ENCODE assay signal across 8 mouse cellular contexts in genomic region chr2:155517455-155518423, GRCm38 (mm10). TPM values are rescaled to one million over a fixed set of nuclear protein-coding genes. Genes with fewer than 3 reads are reported as not detected.
DNase-seq lines count a peak whose midpoint lies in the region; ATAC-seq and TF ChIP-seq lines count a peak whose summit lies in the region.

Gene Acss2, plus strand, starts transcription at chr2:155517948.
Gene Ggt7, minus strand, starts transcription at chr2:155518237.

- peak; percentile 62; the same call in 1 of the 2 replicates for TF ChIP-seq POLR2A in CH12.LX (IDR thresholded peaks at IDR 0.05; ENCODE audit: low read depth, low read length)

- in situ Hi-C loops in CH12.LX (cut with MboI; ENCODE audit: low pct_ligation_motif_present, low pct_unique_long_range_greater_than_20kb, low sequenced_read_pairs): loop anchor here (5.0 to 25.0 kb wide), 3 partner anchors 75 to 245 kb away; partner anchors contain the start of genes Gss and Procr

- no peaks in the 10 kb centered on the region for H3K36me3 ChIP-seq in CH12.LX (replicated peaks in 1 of 2; ENCODE audit: control insufficient read depth in 1 of 2, insufficient read depth in 1 of 2, low read length in 1 of 2)
- no peaks in the 10 kb centered on the region for H3K36me3 ChIP-seq in forebrain, embryonic 11.5 days (ENCODE audit: control insufficient read depth, insufficient read depth, low read length)
- no peaks in the 10 kb centered on the region for H3K36me3 ChIP-seq in heart, embryonic 16.5 days (ENCODE audit: control insufficient read depth, insufficient read depth)
- H3K36me3 ChIP-seq in liver, embryonic 15.5 days (replicated peaks): peaks cover 5% of the 10 kb centered on the region; the same call in 1 of the 2 replicates
- no peaks in the 10 kb centered on the region for H3K36me3 ChIP-seq in neural tube, embryonic 12.5 days

- TF ChIP-seq RAD21 in CH12.LX (IDR thresholded peaks at IDR 0.05; ENCODE audit: low read depth, low read length): peak; percentile 42

- peak within 1 kb of the TSS; percentile 59 to 87 (median 79) for H3K4me3 ChIP-seq in CH12.LX (replicated peaks in 1 of 3; ENCODE audit: low read depth in 2 of 3, low read length in 2 of 3, poor library complexity in 1 of 3)
- peak within 1 kb of the TSS; percentile 56 for H3K4me3 ChIP-seq in forebrain, embryonic 11.5 days (ENCODE audit: low read depth, low read length)
- H3K4me3 ChIP-seq in heart, embryonic 16.5 days (ENCODE audit: low read length): peak within 1 kb of the TSS; percentile 78
- peak within 1 kb of the TSS; percentile 79 for H3K4me3 ChIP-seq in liver, embryonic 15.5 days (replicated peaks)
- H3K4me3 ChIP-seq in neural tube, embryonic 12.5 days: peak within 1 kb of the TSS; percentile 50

- H3K4me2 ChIP-seq in CH12.LX (ENCODE audit: insufficient read depth, low read depth, poor library complexity, severe bottlenecking): peak within 1 kb of the TSS; percentile 97
- H3K4me2 ChIP-seq in forebrain, embryonic 11.5 days (ENCODE audit: low read depth, low read length, severe bottlenecking): peak within 1 kb of the TSS; percentile 79
- peak within 1 kb of the TSS; percentile 93 for H3K4me2 ChIP-seq in heart, embryonic 16.5 days (ENCODE audit: low read depth, low read length)
- peak within 1 kb of the TSS; percentile 81 for H3K4me2 ChIP-seq in liver, embryonic 15.5 days
- H3K4me2 ChIP-seq in neural tube, embryonic 12.5 days (replicated peaks): peak within 1 kb of the TSS; percentile 81

- peak; percentile 99 for DNase-seq in CH12.LX (ENCODE audit: extremely low read depth)
- peak; percentile 99 for DNase-seq in c-Kit-positive CD71-positive TER-119-negative erythroid progenitor cells, embryonic 14.5 days (ENCODE audit: low read depth)
- peak; percentile 98 for DNase-seq in forebrain, embryonic 11.5 days (ENCODE audit: low spot score)
- DNase-seq in kidney, postnatal 36 days: peak; percentile 100
- peak; percentile 98 for DNase-seq in telencephalon, adult 2 months (ENCODE audit: low read depth, low spot score)

- dilution Hi-C loops in CH12.LX (cut with MboI; ENCODE audit: extremely low pct_ligation_motif_present, extremely low pct_unique_long_range_greater_than_20kb, low sequenced_read_pairs): no loop called here

- peaks cover 5 to 21% of the 10 kb centered on the region in 2 experiments; a peak in 3 of 4 replicates for H3K4me1 ChIP-seq in CH12.LX (ENCODE audit: control insufficient read depth in 1 of 2, insufficient read depth in 2 of 2)
- peaks cover 2% of the 10 kb centered on the region; the same call in 1 of the 2 replicates for H3K4me1 ChIP-seq in forebrain, embryonic 11.5 days (replicated peaks; ENCODE audit: control insufficient read depth, insufficient read depth, low read length)
- H3K4me1 ChIP-seq in heart, embryonic 16.5 days (ENCODE audit: control insufficient read depth, insufficient read depth, low read length): peaks cover 10% of the 10 kb centered on the region
- H3K4me1 ChIP-seq in liver, embryonic 15.5 days (replicated peaks): peaks cover 28% of the 10 kb centered on the region
- peaks cover 24% of the 10 kb centered on the region for H3K4me1 ChIP-seq in neural tube, embryonic 12.5 days

- no peaks in the 10 kb centered on the region for H3K9me3 ChIP-seq in CH12.LX (replicated peaks; ENCODE audit: low read length)
- H3K9me3 ChIP-seq in forebrain, embryonic 11.5 days (ENCODE audit: control insufficient read depth, low read length): no peaks in the 10 kb centered on the region
- no peaks in the 10 kb centered on the region for H3K9me3 ChIP-seq in heart, embryonic 16.5 days (replicated peaks; ENCODE audit: control insufficient read depth, low read length)
- H3K9me3 ChIP-seq in liver, embryonic 15.5 days (replicated peaks): no peaks in the 10 kb centered on the region
- H3K9me3 ChIP-seq in neural tube, embryonic 12.5 days: no peaks in the 10 kb centered on the region

- peaks cover 38% of the 10 kb centered on the region for H3K27me3 ChIP-seq in CH12.LX (replicated peaks)
- no peaks in the 10 kb centered on the region; the same call in 1 of the 2 replicates for H3K27me3 ChIP-seq in forebrain, embryonic 11.5 days (ENCODE audit: control insufficient read depth, insufficient read depth, low read length)
- peaks cover 20% of the 10 kb centered on the region for H3K27me3 ChIP-seq in heart, embryonic 16.5 days (ENCODE audit: control insufficient read depth, insufficient read depth, low read length)
- peaks cover 36% of the 10 kb centered on the region for H3K27me3 ChIP-seq in liver, embryonic 15.5 days
- no peaks in the 10 kb centered on the region for H3K27me3 ChIP-seq in neural tube, embryonic 12.5 days (replicated peaks)

- TF ChIP-seq EP300 in CH12.LX (IDR thresholded peaks at IDR 0.05; ENCODE audit: low read length): no peak

- H3K79me2 ChIP-seq in CH12.LX (replicated peaks; ENCODE audit: control insufficient read depth, extremely low read depth, insufficient read depth, poor library complexity, severe bottlenecking): no peaks in the 10 kb centered on the region

- WGBS in forebrain, embryonic 11.5 days: 4% methylated on average over 70 of the region's 70 CpGs
- 3% methylated on average over 70 of the region's 70 CpGs for WGBS in heart, embryonic 16.5 days
- 2% methylated on average over 70 of the region's 70 CpGs for WGBS in liver, embryonic 15.5 days (ENCODE audit: insufficient replicate concordance)
- WGBS in neural tube, embryonic 12.5 days: 3% methylated on average over 70 of the region's 70 CpGs

- peak; percentile 98 for ATAC-seq in forebrain, embryonic 11.5 days (replicated peaks; ENCODE audit: low FRiP score)
- peak; percentile 99 for ATAC-seq in heart, embryonic 16.5 days (replicated peaks; ENCODE audit: extremely low read depth, insufficient read depth, low FRiP score)
- peak; percentile 97 for ATAC-seq in liver, embryonic 15.5 days (ENCODE audit: insufficient read depth)
- ATAC-seq in neural tube, embryonic 12.5 days (ENCODE audit: low FRiP score, low read depth): peak; percentile 99

- H3K9ac ChIP-seq in CH12.LX (ENCODE audit: insufficient read depth, low read depth): peak within 1 kb of the TSS; percentile 62
- H3K9ac ChIP-seq in forebrain, embryonic 11.5 days (ENCODE audit: low read length): peak within 1 kb of the TSS; percentile 68
- peak within 1 kb of the TSS; percentile 66 for H3K9ac ChIP-seq in heart, embryonic 16.5 days (ENCODE audit: low read length)
- peak within 1 kb of the TSS; percentile 79 for H3K9ac ChIP-seq in liver, embryonic 15.5 days
- peak within 1 kb of the TSS; percentile 63 for H3K9ac ChIP-seq in neural tube, embryonic 12.5 days

- no peak within 1 kb of the TSS for H3K27ac ChIP-seq in CH12.LX (ENCODE audit: insufficient read depth, low read depth)
- H3K27ac ChIP-seq in forebrain, embryonic 11.5 days (ENCODE audit: low read depth, low read length): no peak within 1 kb of the TSS
- peak within 1 kb of the TSS; percentile 72 for H3K27ac ChIP-seq in heart, embryonic 16.5 days (ENCODE audit: low read length)
- H3K27ac ChIP-seq in liver, embryonic 15.5 days (replicated peaks): peak within 1 kb of the TSS; percentile 86
- 0 out of 2 replicates have a peak within 1 kb of the TSS, but pooled peaks have one; percentile 50 for H3K27ac ChIP-seq in neural tube, embryonic 12.5 days

- peak in 1 of 2 experiments; percentile 87; a peak in 2 of 4 replicates for TF ChIP-seq CTCF in CH12.LX (conservative IDR thresholded peaks at IDR 0.05 in 1 of 2, IDR thresholded peaks at IDR 0.05 in 1 of 2; ENCODE audit: low read depth in 2 of 2, low read length in 2 of 2)

TF ChIP-seq in CH12.LX, 34 proteins besides CTCF, POLR2A, EP300 and RAD21 (continues in another document):
- TF ChIP-seq MXI1 (IDR thresholded peaks at IDR 0.05; ENCODE audit: low read depth, low read length) (peak; percentile 82; the same call in 1 of the 2 replicates), SIN3A (IDR thresholded peaks at IDR 0.05; ENCODE audit: low read length) (peak; percentile 39), IRF4 (IDR thresholded peaks at IDR 0.05; ENCODE audit: low read depth, low read length) (peak; percentile 41; the same call in 1 of the 2 replicates), MAZ (IDR thresholded peaks at IDR 0.05; ENCODE audit: low read depth, low read length) (0 out of 2 replicates have a peak, but pooled peaks have one; percentile 49), HCFC1 (IDR thresholded peaks at IDR 0.05; ENCODE audit: low read depth, low read length) (peak; percentile 20; the same call in 1 of the 2 replicates), MAFK (IDR thresholded peaks at IDR 0.05; ENCODE audit: insufficient replicate concordance, low read length) (0 out of 2 replicates have a peak, but pooled peaks have one; percentile 30), UBTF (IDR thresholded peaks at IDR 0.05; ENCODE audit: low read depth, low read length) (peak; percentile 91; the same call in 1 of the 2 replicates), ZC3H11A (IDR thresholded peaks at IDR 0.05; ENCODE audit: low read depth, low read length) (no peak), SMC3 (IDR thresholded peaks at IDR 0.05; ENCODE audit: low read depth, low read length) (peak; percentile 77), ELF1 (IDR thresholded peaks at IDR 0.05; ENCODE audit: low read depth, low read length) (peak; percentile 51), ZNF384 (IDR thresholded peaks at IDR 0.05; ENCODE audit: low read depth, low read length) (no peak), NELFE (IDR thresholded peaks at IDR 0.05; ENCODE audit: low read depth, low read length) (no peak), TCF12 (IDR thresholded peaks at IDR 0.05; ENCODE audit: low read depth, low read length) (0 out of 2 replicates have a peak, but pooled peaks have one; percentile 26), MEF2A (IDR thresholded peaks at IDR 0.05; ENCODE audit: borderline replicate concordance, low read depth, low read length) (peak; percentile 52; the same call in 1 of the 2 replicates)

RNA-seq across cellular contexts. Expression of gene Acss2, which starts in this region (rescaled TPM):
- 5.6 and 10.0 TPM in 2 replicates for total RNA-seq in CH12.LX (2012; rRNA removed)
- 8.6 and 11.0 TPM in 2 replicates for total RNA-seq in CH12.LX (2014; rRNA removed)
- 3.0 and 3.4 TPM in 2 replicates for polyA plus RNA-seq in CH12.LX (2012; ENCODE audit: insufficient read length, low read depth)
- 20.6 and 22.9 TPM in 2 replicates for polyA plus RNA-seq in forebrain, embryonic 11.5 days (2014; fragmentation: Nextera tagmentation; extraction: Ambion mirVana)
- polyA plus RNA-seq in heart, embryonic 16.5 days (2015; fragmentation: Nextera tagmentation; extraction: Ambion mirVana): 24.7 and 26.1 TPM in 2 replicates
- polyA plus RNA-seq in liver, embryonic 15.5 days (2015; fragmentation: Nextera tagmentation; extraction: Ambion mirVana): 24.4 and 25.6 TPM in 2 replicates
- polyA plus RNA-seq in neural tube, embryonic 12.5 days (2016; fragmentation: Nextera tagmentation; extraction: Ambion mirVana): 27.9 and 31.2 TPM in 2 replicates

RNA-seq across cellular contexts. Expression of gene Ggt7, which starts in this region (rescaled TPM):
- total RNA-seq in CH12.LX (2012; rRNA removed) (11.4 and 16.5 TPM in 2 replicates), CH12.LX (2014; rRNA removed) (1.7 and 2.5 TPM in 2 replicates)
- 1.7 and 2.9 TPM in 2 replicates for polyA plus RNA-seq in CH12.LX (2012; ENCODE audit: insufficient read length, low read depth)
- polyA plus RNA-seq in forebrain, embryonic 11.5 days (2014; fragmentation: Nextera tagmentation; extraction: Ambion mirVana): 10.6 and 11.3 TPM in 2 replicates
- polyA plus RNA-seq in heart, embryonic 16.5 days (2015; fragmentation: Nextera tagmentation; extraction: Ambion mirVana): 1.2 and 2.1 TPM in 2 replicates
- 0.29 and 0.36 TPM in 2 replicates for polyA plus RNA-seq in liver, embryonic 15.5 days (2015; fragmentation: Nextera tagmentation; extraction: Ambion mirVana)
- polyA plus RNA-seq in neural tube, embryonic 12.5 days (2016; fragmentation: Nextera tagmentation; extraction: Ambion mirVana): 50.1 and 51.1 TPM in 2 replicates

Comparison
In these comparisons a context has a peak if more than half of its experiments do, and no peak if none do; other contexts are left out.
1. H3K27ac ChIP-seq: peak in heart, embryonic 16.5 days (single experiment), liver, embryonic 15.5 days (single experiment) and neural tube, embryonic 12.5 days (single experiment); none in CH12.LX (single experiment) and forebrain, embryonic 11.5 days (single experiment).
2. Peak in every context shown above with its lines, with median percentiles within 50 percentile points of each other: DNase-seq, H3K4me2 ChIP-seq, H3K4me3 ChIP-seq, H3K9ac ChIP-seq and ATAC-seq.